Mouse (Mus musculus): ENCODE measurements around the gene Fcmr. TPM values are rescaled to one million over a fixed set of nuclear protein-coding genes. Genes with fewer than 3 reads are reported as not detected.

Gene Fcmr
- not detected in 2 replicates for polyA plus RNA-seq (2012; rRNA removed)

DNA sequence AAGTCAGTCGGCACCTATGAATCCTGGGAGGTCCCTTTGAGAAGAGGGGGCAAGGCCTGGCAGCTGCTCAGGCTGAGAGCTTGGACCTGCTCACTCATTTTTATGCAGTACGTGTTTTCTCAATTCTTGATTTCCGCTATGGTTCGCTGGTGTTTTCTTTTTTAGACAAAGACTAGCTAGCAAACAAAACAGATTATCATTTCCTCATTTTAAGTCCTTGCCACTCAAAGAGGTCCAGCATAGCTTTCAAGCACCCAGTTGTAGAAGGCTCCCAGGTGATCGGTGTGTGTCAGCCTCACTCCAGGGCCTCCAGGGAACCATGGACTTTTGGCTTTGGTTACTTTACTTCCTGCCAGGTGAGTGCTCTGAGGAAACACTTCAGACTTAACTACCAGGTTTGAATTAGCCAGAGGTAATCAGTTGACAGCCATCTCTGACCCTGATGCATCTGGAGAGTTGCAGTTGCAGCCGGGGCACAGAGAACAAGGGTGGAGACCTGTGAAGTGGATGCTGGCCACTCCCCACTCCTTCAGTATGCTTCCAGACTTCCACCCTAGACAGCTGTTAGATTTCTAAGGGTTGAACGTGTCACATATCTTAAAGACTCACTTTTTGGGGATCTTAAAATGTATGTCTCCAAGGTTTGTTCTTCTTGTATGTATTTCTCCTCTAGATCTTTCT is at the start of gene Fcmr:
TSS of gene Fcmr (plus strand) at position 129 of the 681 bp plus-strand sequence.

DNA sequence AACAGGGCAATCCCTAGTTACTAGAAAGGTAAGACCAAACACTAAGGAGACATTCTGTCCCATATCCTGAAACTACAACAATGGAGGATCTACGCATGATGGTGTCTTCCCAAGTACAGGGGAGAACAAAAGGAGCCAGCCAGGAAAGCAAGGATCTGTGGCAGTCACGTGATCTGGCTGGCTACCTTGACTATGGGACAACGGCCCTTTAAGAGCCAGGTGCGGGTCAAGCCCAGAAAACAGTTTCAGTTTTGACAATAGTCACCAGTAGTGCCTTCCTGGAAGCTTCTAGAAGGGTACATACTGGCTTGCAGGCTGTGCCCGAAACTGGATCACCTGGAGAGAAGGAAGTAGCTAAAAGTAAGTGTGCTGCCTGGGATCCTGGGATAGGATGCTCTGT is 39.0 kb upstream of the Fcmr start, which contains the start of gene Pigr:
TSS of gene Pigr (plus strand) at position 237 of the 400 bp plus-strand sequence.

GRCm38 (mm10) chr1:130887354-130887753 is 21.9 kb downstream of the Fcmr start, which contains the start of gene Il24:
TSS of gene Il24 (minus strand) at chr1:130887454.

GRCm38 (mm10) chr1:130911401-130912010 is 46.0 kb downstream of the Fcmr start, which contains the start of gene Il20:
TSS of gene Il20 (minus strand) at chr1:130911451.

Other genes with a start within 250 kb of the Fcmr start
- gene Zp3r, start 236.0 kb upstream of the Fcmr start, polyA plus RNA-seq (2012; rRNA removed), result not detected in 2 replicates
- gene C4bp, start 204.0 kb upstream of the Fcmr start, polyA plus RNA-seq (2012; rRNA removed), result 0.78 and 0.81 TPM in 2 replicates
- gene Gm29427, start 149.9 kb upstream of the Fcmr start, polyA plus RNA-seq (2012; rRNA removed), result not detected in 2 replicates
- 6.5 and 8.0 TPM in 2 replicates for gene Yod1, start 148.3 kb upstream of the Fcmr start, polyA plus RNA-seq (2012; rRNA removed)
- 6.2 and 8.0 TPM in 2 replicates for gene Pfkfb2, start 136.4 kb upstream of the Fcmr start, polyA plus RNA-seq (2012; rRNA removed)
- 3.0 and 4.3 TPM in 2 replicates for gene AA986860, start 133.7 kb upstream of the Fcmr start, polyA plus RNA-seq (2012; rRNA removed)
- not detected in 2 replicates for gene Fcamr, start 64.8 kb upstream of the Fcmr start, polyA plus RNA-seq (2012; rRNA removed)
- 0.15 and 0.25 TPM in 2 replicates for gene Pigr, start 39.0 kb upstream of the Fcmr start, polyA plus RNA-seq (2012; rRNA removed)
- not detected in 2 replicates for gene Il24, start 21.8 kb downstream of the Fcmr start, polyA plus RNA-seq (2012; rRNA removed)
- not detected in 2 replicates for gene Il20, start 45.8 kb downstream of the Fcmr start, polyA plus RNA-seq (2012; rRNA removed)
- gene Il19, start 74.4 kb downstream of the Fcmr start, polyA plus RNA-seq (2012; rRNA removed), result 0.03 TPM in 1 of 2 replicates, not detected in the other
- gene Il10, start 154.2 kb downstream of the Fcmr start, polyA plus RNA-seq (2012; rRNA removed), result 0.03 and 0.05 TPM in 2 replicates
- 11.9 and 14.7 TPM in 2 replicates for gene Mapkapk2, start 232.2 kb downstream of the Fcmr start, polyA plus RNA-seq (2012; rRNA removed)